Mouse (Mus musculus) ovary, postnatal 36 days (tissue): ENCODE measurements at regions not wholly inside any gene's neighbourhood (a gene's known extent, or its start where the extent isn't known, plus 50 kb on each side); places are given as distances from the start of the nearest gene placed in this dataset.
A peak's percentile ranks its signal among the peaks of the same experiment; 100 is the strongest.

Experiments
- DNase-seq: peaks from one replicate; pipeline ENCODE4 v3.0.0; 2022; ENCODE audit warnings: low spot score, mixed read lengths

DNA sequence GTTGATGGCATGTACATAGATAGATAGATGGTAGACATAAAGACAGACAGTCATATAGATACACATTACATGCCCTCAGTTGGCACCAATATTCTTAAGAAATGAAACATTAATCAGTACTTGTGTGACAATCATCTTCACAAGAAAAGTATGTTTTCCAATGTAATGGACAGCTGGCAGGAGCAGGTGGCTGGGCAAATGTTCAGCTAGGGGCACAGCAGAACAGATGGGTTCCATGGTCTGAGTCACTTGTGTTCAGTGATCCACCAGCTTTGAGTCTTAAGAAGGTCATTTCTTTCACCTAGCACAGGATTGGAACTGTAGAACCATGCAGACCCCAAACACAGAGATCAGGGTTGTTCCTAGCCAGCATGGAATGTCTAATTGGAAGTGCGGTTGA, 2631.2 kb upstream of the 5930422O12Rik start:
- no peak for DNase-seq

DNA sequence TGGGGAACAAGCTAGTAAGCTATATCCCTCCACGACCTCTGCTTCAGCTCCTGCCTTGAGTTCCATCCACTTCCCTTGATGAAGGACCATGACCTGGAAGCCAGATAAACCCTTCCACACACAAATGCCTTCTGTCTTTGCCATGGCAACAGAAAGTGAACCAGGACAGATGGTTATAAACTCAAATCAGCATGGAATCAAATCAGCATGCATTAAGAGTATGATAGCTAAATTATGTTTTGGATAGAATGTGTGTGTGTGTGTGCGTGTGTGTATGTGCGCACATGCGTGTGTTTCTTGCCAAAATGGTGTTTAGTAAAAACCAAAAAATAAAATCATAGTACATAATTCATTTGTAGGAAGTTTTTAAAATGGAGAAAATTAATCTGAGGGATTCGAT, 2611.5 kb upstream of the 5930422O12Rik start:
- DNase-seq: no peak

DNA sequence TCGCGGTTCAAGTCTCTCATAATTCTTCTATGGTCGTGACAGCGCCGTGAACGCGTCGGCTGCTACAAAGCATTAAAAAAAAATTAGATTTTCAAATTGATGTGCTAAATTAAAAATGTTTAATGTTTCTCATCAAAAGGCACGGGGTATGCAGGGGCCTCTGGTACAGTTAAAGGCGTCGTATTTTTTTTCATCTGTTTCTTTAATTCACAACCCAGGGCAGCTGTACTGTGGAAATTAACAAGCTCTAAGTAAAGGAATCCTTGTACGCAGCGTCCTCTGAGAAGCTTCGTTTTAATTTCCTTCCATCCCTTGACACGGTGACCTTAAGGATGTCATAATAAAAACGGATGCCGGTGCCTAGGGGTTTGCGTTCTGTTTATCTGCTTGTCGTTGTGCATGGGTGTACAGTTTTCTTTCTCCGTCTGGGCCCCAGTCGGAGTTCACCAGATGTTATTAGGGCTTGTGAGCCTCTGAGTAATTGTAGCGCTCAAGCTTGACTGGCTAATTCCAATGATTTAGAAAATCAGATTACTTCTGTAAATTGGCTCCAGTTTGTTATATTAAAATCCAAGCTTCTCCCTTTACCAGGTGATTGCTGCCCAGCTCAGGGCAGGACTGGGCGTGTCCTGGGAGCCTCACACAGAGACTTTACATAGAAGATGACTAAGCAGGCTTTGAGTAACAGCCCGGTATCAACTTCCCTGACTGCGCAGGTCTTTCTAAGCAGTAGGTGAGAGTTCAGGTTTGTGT, 2605.5 kb upstream of the 5930422O12Rik start:
- DNase-seq: no peak

DNA sequence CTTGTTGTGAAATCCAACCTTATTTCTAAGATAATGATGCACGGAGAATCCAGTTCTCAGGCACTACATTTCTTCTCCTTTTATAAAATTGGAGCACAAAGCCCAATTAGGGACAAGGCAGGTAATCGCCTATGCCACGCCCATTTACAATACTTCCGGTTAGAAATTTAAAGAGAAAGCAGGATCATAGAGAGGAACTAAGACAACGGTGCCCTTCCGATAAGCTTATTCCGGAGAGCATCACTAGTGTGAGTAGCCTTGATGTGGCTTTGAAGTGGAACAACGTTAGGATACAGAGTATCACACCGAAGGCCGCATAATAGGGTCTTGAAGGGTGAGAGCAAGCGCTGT, 2604.9 kb upstream of the 5930422O12Rik start:
- DNase-seq: no peak

DNA sequence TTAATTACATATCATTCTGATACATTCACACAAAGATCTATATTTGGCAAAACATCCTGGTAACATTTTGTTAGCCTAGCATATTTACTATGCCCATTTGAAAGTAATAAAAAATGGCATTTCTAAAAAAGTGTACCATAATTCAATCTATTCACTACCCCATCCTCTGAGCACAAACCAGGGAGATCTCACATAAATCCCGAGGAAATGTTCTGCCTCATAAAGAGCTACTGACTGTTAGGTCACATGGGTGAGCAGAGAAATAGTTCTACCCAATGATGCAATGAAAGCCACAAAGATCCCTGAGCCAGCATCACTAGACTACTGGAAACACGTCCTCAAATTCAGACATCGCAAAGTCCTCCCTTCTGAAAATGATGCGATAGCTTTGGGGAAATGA, 2602.5 kb upstream of the 5930422O12Rik start:
- DNase-seq: no peak

DNA sequence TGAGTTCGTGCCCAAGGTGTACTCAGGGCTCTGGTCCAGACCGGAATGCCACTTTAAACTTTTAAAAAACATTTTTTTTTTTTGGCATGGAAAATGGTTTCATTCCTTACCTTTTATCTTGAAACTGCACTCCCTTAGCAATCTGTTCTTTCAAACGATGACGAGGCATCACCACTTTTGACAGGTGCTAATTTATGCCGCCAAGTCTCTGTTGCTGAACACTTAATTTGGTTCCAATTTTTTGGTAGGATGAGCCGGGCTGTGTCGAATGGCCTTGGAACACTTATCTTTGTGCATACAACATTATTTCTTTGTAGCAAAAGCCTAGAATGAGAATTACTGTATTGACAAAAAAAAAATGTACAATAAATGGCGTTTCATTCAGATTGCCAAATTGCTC, 2590.5 kb upstream of the 5930422O12Rik start:
- no peak for DNase-seq

DNA sequence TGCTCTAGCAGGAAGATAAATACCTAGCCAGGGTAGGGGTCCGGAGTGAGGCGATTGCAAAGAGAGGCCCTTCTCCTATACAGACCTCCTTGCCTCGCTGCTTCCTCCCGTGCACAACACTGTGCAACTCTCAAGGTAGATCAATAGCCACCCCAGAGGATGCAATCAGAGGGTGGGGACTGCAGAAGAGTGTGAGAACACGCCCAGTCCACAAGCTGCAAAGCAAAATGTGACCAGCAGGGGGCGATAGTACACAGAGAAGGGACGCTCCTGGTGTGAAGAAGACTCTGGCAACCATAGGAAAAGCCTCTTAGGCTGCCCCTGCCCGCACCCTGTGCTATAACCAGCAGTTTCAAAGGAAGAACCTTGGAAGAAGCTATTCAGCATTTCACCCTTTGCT, 2588.4 kb upstream of the 5930422O12Rik start:
- DNase-seq: peak; percentile 73

DNA sequence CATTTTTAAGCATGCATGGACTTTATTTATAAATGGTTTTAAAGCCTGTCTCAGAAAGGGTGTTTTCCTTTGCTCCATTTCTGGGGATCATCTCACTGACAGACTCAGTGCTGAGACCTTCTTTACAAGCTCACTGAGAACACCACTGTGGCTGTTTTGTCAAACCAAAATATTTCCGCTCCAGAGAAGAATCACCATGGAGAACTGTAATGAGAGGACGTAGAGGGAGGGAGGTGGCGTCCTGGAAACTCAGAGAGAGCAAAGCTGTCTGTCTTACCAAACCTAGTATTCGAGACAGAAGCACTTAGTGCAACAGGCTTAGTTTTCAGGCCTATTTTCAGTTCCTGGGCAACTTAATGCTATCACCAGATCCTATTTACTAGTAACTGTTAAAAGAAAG, 2565.5 kb upstream of the 5930422O12Rik start:
- DNase-seq: no peak

DNA sequence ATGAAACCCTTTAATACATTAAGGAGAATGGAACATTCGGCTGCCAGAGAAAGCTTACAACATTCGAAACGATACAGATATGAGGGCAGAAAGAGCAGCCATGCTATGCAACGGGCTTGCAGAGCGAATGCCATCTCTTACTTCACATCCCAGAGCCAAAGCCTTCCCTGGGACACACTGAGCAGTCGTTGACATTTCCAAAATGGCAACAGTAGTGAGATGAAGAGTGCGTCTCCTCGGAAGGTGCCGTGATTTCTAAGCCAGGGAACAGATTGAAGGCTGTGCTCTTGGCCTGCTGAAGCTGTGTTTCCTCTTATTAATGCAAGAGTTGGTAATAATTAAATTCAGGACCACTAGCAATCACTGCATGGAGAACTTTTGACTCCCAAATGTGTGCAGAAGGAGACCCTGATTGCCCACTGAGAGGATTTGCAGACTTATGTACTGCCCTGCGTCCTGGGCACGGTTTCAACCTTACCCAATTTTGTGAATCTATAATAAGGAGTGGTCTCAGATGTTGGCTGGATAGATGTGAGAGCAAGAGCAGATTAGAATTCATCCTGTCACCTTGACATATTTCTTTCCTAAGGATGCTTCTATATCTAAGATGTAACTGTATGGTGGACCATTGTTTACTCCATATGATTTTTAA, 2522.3 kb upstream of the 5930422O12Rik start:
- DNase-seq: no peak

DNA sequence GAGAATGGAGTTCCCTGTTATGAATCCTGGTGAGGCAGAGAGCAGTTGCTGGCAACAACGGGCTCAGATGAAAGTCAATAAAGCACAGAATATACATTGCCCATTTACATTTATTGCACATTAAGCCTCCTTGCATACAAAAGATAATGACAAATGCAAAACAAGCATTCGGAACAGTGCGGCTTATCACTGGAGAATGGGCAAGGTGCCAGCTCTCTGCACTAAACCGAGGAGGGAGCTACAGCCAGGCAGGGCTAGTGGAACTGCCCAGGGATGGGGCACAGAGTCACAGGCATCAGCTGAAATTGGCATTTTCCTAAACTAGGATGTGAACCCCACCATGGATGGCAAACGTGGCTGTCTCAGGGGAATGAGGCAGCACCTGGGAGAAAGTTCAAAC, 2514.8 kb upstream of the 5930422O12Rik start:
- peak; percentile 29 for DNase-seq

DNA sequence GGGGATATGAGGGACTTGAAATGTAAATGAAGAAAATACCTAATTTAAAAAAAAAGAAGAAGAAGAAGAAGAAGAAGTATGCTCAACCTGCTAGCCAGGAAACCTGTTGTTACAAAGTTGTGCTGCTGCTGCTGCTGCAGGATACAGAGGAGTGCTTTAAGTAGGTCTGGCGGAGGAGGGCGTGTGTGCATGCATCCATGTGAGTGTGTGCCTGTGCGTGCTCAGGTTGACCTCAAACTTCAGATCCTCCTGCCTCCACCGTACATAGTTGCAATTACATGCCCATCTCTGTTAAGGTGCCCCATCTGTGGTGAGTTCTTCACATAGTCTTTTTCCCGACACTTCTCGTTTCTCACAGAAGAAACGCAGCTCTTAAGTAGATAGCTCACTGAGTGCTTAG, 2513.4 kb upstream of the 5930422O12Rik start:
- no peak for DNase-seq

DNA sequence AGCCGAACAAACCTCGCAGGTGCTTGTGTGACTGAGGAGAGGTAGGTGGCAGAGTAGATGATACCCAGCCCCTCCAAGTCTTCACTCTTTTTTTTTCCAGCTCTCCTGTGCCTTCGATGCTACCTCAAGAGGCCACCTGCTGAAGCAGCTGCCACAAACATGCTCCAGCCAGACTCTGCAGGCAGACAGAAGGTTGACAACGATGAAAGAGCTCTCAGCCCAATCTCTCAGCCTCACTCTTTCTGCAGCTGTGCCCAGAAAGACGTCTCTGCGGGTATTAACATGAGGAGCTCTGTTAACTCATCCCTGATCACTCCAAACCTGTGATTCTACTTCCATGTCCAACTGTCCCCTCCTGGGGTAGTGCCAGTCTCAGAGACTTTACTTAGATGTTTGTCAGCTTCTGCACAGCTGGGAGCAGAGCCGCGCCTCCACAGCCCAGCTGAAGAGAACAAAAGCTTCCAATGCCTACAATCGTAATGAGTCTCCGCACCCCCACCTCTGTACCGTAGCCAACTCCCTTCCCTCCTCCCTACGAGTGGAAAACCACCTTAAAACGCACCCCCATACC, 2512.8 kb upstream of the 5930422O12Rik start:
- peak; percentile 25 for DNase-seq

DNA sequence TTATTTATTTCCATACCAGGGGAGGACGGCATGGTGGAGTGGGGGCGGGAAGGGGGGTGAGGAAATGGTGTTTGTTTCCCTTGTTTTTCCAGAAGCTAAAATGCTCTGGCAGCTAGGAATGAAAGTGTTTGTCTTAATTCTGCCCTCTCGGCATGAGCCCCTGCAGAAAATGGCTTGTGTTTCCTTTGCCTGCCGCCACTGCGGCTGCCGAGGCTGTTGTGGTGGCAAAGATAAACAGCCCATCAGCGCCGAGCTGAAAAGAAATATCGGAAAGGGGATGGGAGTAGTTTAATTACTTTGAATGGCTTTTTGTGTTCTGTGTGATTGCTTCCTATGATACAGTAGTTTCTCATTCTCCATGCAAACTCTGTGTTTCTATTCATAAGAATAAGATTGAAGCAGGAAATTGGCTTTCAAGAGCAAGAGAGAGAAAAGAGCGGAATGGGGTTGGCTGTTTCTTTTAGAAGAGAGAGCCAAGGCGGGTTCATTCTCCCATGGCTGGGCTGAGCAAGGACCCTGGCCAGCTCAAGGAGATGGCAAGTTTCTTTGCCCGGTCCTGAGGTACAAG, 2512.2 kb upstream of the 5930422O12Rik start:
- DNase-seq: peak; percentile 11

DNA sequence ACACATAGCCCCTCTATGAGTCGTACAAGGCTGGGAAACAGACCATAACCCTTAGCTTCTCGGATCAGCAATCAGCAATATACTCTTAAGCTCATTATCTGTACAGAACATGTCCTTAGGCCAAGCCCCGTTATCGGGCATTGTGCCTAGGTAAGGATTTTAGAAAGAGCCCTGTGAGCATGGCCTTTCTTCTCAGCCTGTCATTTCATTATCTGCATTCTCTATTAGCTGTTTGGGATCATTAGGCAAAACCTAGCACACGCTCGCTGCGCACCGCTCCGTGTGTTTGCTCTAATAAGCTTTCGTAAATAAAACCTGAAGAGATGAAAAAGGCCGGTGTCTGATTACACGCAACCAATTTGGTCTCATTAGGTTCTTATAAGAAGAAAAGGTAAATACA, 2507.1 kb upstream of the 5930422O12Rik start:
- DNase-seq: no peak

DNA sequence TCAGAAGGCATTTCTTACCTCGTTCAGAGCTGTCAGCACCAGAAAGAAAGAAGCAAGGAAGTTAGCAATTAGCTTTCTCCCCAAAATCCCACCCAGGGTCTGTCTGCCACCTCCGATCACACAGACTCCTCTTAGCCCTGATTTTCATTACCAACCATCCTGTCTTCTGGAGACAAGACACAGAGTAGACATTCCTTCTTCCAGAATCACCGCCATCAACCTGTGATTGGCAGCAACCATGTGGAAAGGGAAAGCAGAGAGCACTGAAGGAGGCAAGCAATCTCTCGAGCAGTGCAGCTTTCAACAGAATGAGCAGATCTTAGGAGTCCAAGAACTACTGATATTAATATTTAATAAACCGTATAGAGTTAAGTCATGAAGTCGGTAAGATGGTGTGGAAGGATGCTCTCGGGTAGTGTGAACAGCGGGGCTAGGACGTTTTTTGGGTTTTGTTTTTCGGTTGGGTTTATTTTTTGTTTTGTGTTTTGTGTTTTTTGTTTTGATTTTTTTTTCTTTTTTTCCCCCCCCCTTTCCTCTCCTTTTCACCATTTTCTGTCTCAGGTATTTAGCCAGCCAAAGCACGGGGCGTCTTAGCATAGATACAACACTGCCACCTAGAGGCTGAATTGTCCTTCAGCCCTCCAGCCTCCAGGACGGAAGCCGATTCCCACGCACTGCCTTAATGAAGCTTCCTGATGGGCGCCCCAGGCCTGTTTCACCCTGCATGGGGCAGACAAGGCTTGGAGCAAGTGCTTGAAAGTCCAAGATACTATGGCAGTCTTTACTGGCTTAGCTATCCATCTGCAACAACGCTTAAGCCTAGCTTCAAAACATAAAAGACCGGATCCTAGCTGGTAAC, 2505.0 kb upstream of the 5930422O12Rik start:
- DNase-seq: peak; percentile 45

DNA sequence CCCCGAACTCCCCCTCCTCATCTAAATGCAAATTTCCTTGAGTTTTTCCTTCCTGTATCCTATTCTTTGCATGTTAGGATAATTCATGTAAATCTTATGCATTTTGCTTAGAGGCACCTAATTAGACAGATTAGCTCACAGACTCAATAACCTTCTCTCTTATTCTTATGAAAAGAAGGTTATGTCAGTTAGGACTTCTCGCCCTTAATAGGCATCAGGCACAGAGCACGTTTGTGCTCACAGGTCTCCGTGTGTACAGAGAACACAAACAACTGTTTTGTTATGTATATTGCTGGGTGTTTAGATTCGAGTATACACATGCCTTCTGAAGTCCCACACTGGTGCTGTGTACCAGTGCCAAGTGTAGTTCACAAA, 2504.4 kb upstream of the 5930422O12Rik start:
- DNase-seq: no peak

DNA sequence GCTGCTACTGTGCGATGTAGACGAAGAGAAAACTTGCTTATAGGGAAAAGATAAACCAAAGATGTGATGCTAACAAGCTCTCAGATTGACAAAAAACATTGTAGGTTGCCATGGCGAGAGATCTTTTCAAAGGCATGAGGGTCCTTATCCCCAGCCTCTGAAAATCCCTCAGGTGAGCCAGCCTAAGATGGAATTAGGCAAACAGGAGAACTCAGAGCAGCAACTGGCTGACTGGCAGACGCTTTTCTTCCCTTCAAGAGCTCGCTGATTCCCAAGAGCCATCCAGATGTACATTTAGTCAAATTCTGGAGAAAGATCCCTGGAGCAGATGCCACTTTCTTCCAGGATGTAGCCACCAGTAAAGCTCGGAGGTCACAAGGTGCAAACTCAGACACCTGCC, 2503.9 kb upstream of the 5930422O12Rik start:
- no peak for DNase-seq

DNA sequence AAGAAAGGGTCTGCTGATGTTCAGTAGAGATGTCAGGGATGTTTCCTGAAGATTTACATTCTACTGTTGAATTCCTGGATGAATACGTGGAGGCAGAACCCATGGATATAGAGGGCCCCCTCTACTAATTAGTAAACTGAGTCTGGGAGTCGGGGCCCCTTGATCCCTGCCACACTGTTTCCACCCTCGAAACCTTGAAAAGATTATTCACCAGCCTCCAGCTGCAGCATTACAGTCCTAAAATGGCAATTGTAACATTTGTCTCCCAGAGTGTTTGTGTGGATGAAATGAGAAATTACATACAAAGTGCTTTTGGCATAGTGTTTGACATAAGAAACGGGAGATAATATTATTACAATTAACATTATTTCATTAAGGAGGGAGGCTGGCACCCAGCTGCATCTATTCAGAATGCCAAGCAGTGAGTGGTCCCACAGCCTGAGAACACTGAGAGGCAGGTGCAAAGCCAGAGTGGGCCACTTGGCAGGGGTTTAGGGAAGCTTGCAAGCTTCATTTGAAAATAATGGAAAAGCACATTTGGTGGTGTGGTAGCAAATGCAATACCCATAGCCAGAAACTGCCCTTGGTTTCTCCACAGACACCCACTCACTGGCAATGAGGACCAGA, 2490.9 kb upstream of the 5930422O12Rik start:
- no peak for DNase-seq

DNA sequence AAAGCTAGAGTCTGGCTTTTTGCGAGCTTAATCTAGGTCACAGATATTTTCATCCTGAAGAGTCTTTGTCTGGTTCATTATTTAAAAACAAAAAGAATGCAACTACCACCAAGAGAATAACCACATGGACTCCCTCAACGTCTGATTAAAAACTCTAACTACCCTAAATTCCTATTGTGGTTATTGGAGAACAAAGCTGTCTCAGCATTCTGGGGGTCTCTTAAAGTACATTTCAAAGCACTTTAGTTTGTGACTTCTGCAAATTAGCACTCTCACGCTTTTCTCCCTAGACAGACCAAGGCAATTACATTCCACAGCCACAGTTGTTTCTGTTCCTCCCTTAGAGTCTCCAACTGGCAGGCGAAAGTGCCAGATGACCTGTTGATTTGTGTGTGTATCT, 2487.6 kb upstream of the 5930422O12Rik start:
- DNase-seq: no peak

DNA sequence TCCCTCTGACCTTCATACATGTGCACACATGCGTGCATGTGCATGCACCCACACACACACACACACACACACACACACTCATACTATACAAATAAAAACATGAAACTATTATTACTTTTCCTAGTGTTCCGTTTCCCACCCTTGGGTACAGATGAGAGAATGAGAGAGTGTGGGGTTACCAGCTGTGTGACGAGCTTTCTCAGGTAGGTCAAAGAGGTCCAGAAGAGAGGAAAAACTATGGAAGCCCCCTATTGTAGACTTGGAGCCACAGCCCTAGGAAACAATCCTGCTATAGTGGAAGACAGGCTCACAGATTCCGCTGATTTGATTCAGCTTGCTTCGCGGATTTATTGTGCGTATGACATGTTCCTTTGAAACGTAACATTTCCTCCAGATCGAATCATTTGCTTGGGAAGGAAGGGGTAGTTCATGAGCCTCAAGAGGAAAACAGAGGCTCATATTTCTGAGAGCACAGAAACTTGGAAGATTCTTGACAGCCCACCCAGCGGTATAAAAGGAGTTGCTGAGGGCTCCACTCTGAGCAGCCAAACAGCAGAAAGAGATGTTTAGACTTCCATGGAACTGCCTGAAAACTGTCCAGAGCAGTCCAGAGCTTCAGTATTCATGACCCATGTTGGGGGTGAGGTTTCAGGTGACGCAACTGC, 2486.9 kb upstream of the 5930422O12Rik start:
- no peak for DNase-seq
